Mouse (Mus musculus): ENCODE data around the gene Ndufaf2. TPM values are rescaled to one million over a fixed set of nuclear protein-coding genes. Genes with fewer than 3 reads are reported as not detected.

The Ndufaf2 gene
- total and polyA plus RNA-seq, 3 experiments: 12.4 to 28.8 (median 23.3) TPM

GRCm38 (mm10) chr13:108084086-108084485 is 74.3 kb downstream of the Ndufaf2 start:
- Histone ChIP-seq H3K27me3 (ENCODE audit: control insufficient read depth, insufficient read depth, low read length) (no peaks in the 10 kb centered on the region), H3K4me1 (ENCODE audit: control insufficient read depth, insufficient read depth, low read length) (no peaks in the 10 kb centered on the region), H3K79me2 (replicated peaks; ENCODE audit: control insufficient read depth, insufficient read depth, low read length) (no peaks in the 10 kb centered on the region), H3K36me3 (ENCODE audit: control insufficient read depth, insufficient read depth, low read length) (no peaks in the 10 kb centered on the region), H3K27ac (no peak overlapping the region), H3K4me3 (no peak overlapping the region), H3K9ac (ENCODE audit: low read depth, low read length) (no peak overlapping the region)
- 92% methylated on average over 4 of the region's 4 CpGs for whole genome bisulfite sequencing
- no peak for DNase-seq
- TF ChIP-seq EP300 (IDR thresholded peaks at IDR 0.05; ENCODE audit: insufficient read depth, low read depth, low read length) (no peak), CTCF (IDR thresholded peaks at IDR 0.05) (no peak), POLR2A (IDR thresholded peaks at IDR 0.05; ENCODE audit: insufficient read depth, low read depth, low read length) (no peak)
- intact Hi-C loops (cut with DNase I): no loop called here

GRCm38 (mm10) chr13:108077901-108078300 is 80.5 kb downstream of the Ndufaf2 start:
- WGBS: 82% methylated on average over 4 of the region's 4 CpGs
- H3K9ac ChIP-seq (ENCODE audit: low read depth, low read length): no peak overlapping the region
- no peak for DNase-seq
- no peaks in the 10 kb centered on the region for H3K27me3 ChIP-seq (ENCODE audit: control insufficient read depth, insufficient read depth, low read length)
- no peaks in the 10 kb centered on the region for H3K4me1 ChIP-seq (ENCODE audit: control insufficient read depth, insufficient read depth, low read length)
- intact Hi-C loops (cut with DNase I): no loop called here
- TF ChIP-seq POLR2A (IDR thresholded peaks at IDR 0.05; ENCODE audit: insufficient read depth, low read depth, low read length) (no peak), CTCF (IDR thresholded peaks at IDR 0.05) (no peak), EP300 (IDR thresholded peaks at IDR 0.05; ENCODE audit: insufficient read depth, low read depth, low read length) (no peak)
- H3K36me3 ChIP-seq (ENCODE audit: control insufficient read depth, insufficient read depth, low read length): no peaks in the 10 kb centered on the region
- H3K27ac ChIP-seq: no peak overlapping the region
- no peak overlapping the region for H3K4me3 ChIP-seq
- H3K79me2 ChIP-seq (replicated peaks; ENCODE audit: control insufficient read depth, insufficient read depth, low read length): no peaks in the 10 kb centered on the region

GRCm38 (mm10) chr13:108077476-108077875 is 80.9 kb downstream of the Ndufaf2 start:
- no peak for DNase-seq
- Histone ChIP-seq H3K4me1 (ENCODE audit: control insufficient read depth, insufficient read depth, low read length) (no peaks in the 10 kb centered on the region), H3K79me2 (replicated peaks; ENCODE audit: control insufficient read depth, insufficient read depth, low read length) (no peaks in the 10 kb centered on the region), H3K27me3 (ENCODE audit: control insufficient read depth, insufficient read depth, low read length) (no peaks in the 10 kb centered on the region), H3K27ac (no peak overlapping the region), H3K4me3 (no peak overlapping the region), H3K36me3 (ENCODE audit: control insufficient read depth, insufficient read depth, low read length) (no peaks in the 10 kb centered on the region), H3K9ac (ENCODE audit: low read depth, low read length) (no peak overlapping the region)
- 75% methylated on average over 6 of the region's 6 CpGs for WGBS
- intact Hi-C loops (cut with DNase I): no loop called here
- TF ChIP-seq CTCF (IDR thresholded peaks at IDR 0.05): no peak

- DNase-seq: no peak
- H3K79me2 ChIP-seq (replicated peaks; ENCODE audit: control insufficient read depth, insufficient read depth, low read length): no peaks in the 10 kb centered on the region
- H3K4me3 ChIP-seq: no peak overlapping the region
- WGBS: 96% methylated on average over 10 of the region's 10 CpGs
- no peak overlapping the region for H3K9ac ChIP-seq (ENCODE audit: low read depth, low read length)
- no peaks in the 10 kb centered on the region for H3K27me3 ChIP-seq (ENCODE audit: control insufficient read depth, insufficient read depth, low read length)
- no peak overlapping the region for H3K27ac ChIP-seq
- H3K36me3 ChIP-seq (ENCODE audit: control insufficient read depth, insufficient read depth, low read length): no peaks in the 10 kb centered on the region
- H3K4me1 ChIP-seq (ENCODE audit: control insufficient read depth, insufficient read depth, low read length): no peaks in the 10 kb centered on the region
- TF ChIP-seq EP300 (IDR thresholded peaks at IDR 0.05; ENCODE audit: insufficient read depth, low read depth, low read length) (no peak), POLR2A (IDR thresholded peaks at IDR 0.05; ENCODE audit: insufficient read depth, low read depth, low read length) (no peak), CTCF (IDR thresholded peaks at IDR 0.05) (no peak)
- intact Hi-C loops (cut with DNase I): no loop called here
Observed at GRCm38 (mm10) chr13:108070171-108070570, 88.3 kb downstream of the Ndufaf2 start.

- H3K36me3 ChIP-seq (ENCODE audit: control insufficient read depth, insufficient read depth, low read length): no peaks in the 10 kb centered on the region
- H3K9ac ChIP-seq (ENCODE audit: low read depth, low read length): no peak overlapping the region
- no peaks in the 10 kb centered on the region for H3K27me3 ChIP-seq (ENCODE audit: control insufficient read depth, insufficient read depth, low read length)
- 47% methylated on average over 4 of the region's 4 CpGs for WGBS
- H3K79me2 ChIP-seq (replicated peaks; ENCODE audit: control insufficient read depth, insufficient read depth, low read length): no peaks in the 10 kb centered on the region
- H3K4me3 ChIP-seq: no peak overlapping the region
- intact Hi-C loops (cut with DNase I): no loop called here
- H3K27ac ChIP-seq: no peak overlapping the region
- no peak for DNase-seq
- H3K4me1 ChIP-seq (ENCODE audit: control insufficient read depth, insufficient read depth, low read length): no peaks in the 10 kb centered on the region
- TF ChIP-seq POLR2A (IDR thresholded peaks at IDR 0.05; ENCODE audit: insufficient read depth, low read depth, low read length) (no peak), EP300 (IDR thresholded peaks at IDR 0.05; ENCODE audit: insufficient read depth, low read depth, low read length) (no peak), CTCF (IDR thresholded peaks at IDR 0.05) (no peak)
Observed at GRCm38 (mm10) chr13:108069151-108069550, 89.3 kb downstream of the Ndufaf2 start.

- DNase-seq: no peak
- Histone ChIP-seq H3K79me2 (replicated peaks; ENCODE audit: control insufficient read depth, insufficient read depth, low read length) (no peaks in the 10 kb centered on the region), H3K27me3 (ENCODE audit: control insufficient read depth, insufficient read depth, low read length) (no peaks in the 10 kb centered on the region), H3K9ac (ENCODE audit: low read depth, low read length) (no peak overlapping the region), H3K4me3 (no peak overlapping the region), H3K27ac (no peak overlapping the region), H3K4me1 (ENCODE audit: control insufficient read depth, insufficient read depth, low read length) (no peaks in the 10 kb centered on the region), H3K36me3 (ENCODE audit: control insufficient read depth, insufficient read depth, low read length) (no peaks in the 10 kb centered on the region)
- intact Hi-C loops (cut with DNase I): no loop called here
- TF ChIP-seq POLR2A (IDR thresholded peaks at IDR 0.05; ENCODE audit: insufficient read depth, low read depth, low read length) (no peak), EP300 (IDR thresholded peaks at IDR 0.05; ENCODE audit: insufficient read depth, low read depth, low read length) (no peak), CTCF (IDR thresholded peaks at IDR 0.05) (no peak)
- WGBS: 61% methylated on average over 2 of the region's 2 CpGs
Observed at GRCm38 (mm10) chr13:108066021-108066420, 92.4 kb downstream of the Ndufaf2 start.

Data from heart, adult 2 months (tissue).